Mouse (Mus musculus) CH12.LX (cell line): ENCODE results near the gene Nol4l. TPM values are rescaled to one million over a fixed set of nuclear protein-coding genes. Genes with fewer than 3 reads are reported as not detected.

ENCODE experiments used
- DNase-seq: peaks from one replicate; pipeline ENCODE4 v3.0.0-alpha.2; 2013; ENCODE audit errors: extremely low read depth
- H3K27ac ChIP-seq: 2 replicates; pipeline ENCODE4 v1.5.1; 2012; ENCODE audit warnings: low read depth, mild to moderate bottlenecking, control low read depth, moderate library complexity; ENCODE audit not compliant: insufficient read depth
- H3K27me3 ChIP-seq: replicated peaks from 2 replicates; pipeline ENCODE3; 2012; ENCODE audit warnings: inconsistent platforms
- H3K36me3 ChIP-seq, 2 experiments: replicated peaks in 1 of 2; 2 replicates each; pipeline versions ENCODE3 to v1.6.1; 2012; ENCODE audit warnings: inconsistent platforms in 1 of 2, low read length in 1 of 2, mild to moderate bottlenecking in 1 of 2, mixed read lengths in 1 of 2, moderate library complexity in 1 of 2; ENCODE audit not compliant: control insufficient read depth in 1 of 2, insufficient read depth in 1 of 2
- H3K4me1 ChIP-seq, 2 experiments: 2 replicates each; pipeline ENCODE4 v1.6.1; 2012; ENCODE audit warnings: inconsistent platforms in 1 of 2, moderate library complexity in 1 of 2; ENCODE audit not compliant: insufficient read depth in 2 of 2, control insufficient read depth in 1 of 2
- H3K4me2 ChIP-seq: 2 replicates; pipeline ENCODE4 v1.6.1; 2012; ENCODE audit warnings: low read depth, mild to moderate bottlenecking, control low read depth; ENCODE audit not compliant: poor library complexity, insufficient read depth, severe bottlenecking
- H3K4me3 ChIP-seq, 3 experiments: fragments of 150-350 bp in 1 of 3; sonication (generic) in 1 of 3; replicated peaks in 1 of 3; 2 replicates each; pipeline versions ENCODE3 to v1.5.1; 2011 to 2012; ENCODE audit warnings: low read depth in 2 of 3, low read length in 2 of 3, mild to moderate bottlenecking in 2 of 3, moderate library complexity in 2 of 3, control low read depth in 1 of 3, improper control_type of control experiment in 1 of 3, inconsistent platforms in 1 of 3, mixed read lengths in 1 of 3; ENCODE audit not compliant: poor library complexity in 1 of 3
- H3K79me2 ChIP-seq: replicated peaks from 2 replicates; pipeline ENCODE4 v1.6.1; 2012; ENCODE audit warnings: mild to moderate bottlenecking, moderate library complexity; ENCODE audit not compliant: control insufficient read depth, poor library complexity, insufficient read depth, severe bottlenecking; ENCODE audit errors: extremely low read depth
- H3K9ac ChIP-seq: 2 replicates; pipeline ENCODE4 v1.6.1; 2012; ENCODE audit warnings: low read depth, mild to moderate bottlenecking, control low read depth, moderate library complexity; ENCODE audit not compliant: insufficient read depth
- H3K9me3 ChIP-seq: replicated peaks from 2 replicates; pipeline ENCODE3; 2012; ENCODE audit warnings: low read length, inconsistent platforms, mixed read lengths
- BHLHE40 ChIP-seq: IDR thresholded peaks from 2 replicates; pipeline ENCODE4 v1.6.1; 2011; ENCODE audit warnings: mild to moderate bottlenecking, low read depth, low read length, improper control_type of control experiment
- CHD2 ChIP-seq: IDR thresholded peaks from 2 replicates; pipeline ENCODE4 v1.6.1; 2011; ENCODE audit warnings: low read length, improper control_type of control experiment
- E2F4 ChIP-seq: IDR thresholded peaks from 2 replicates; pipeline ENCODE4 v1.6.1; 2011; ENCODE audit warnings: low read depth, low read length, improper control_type of control experiment; ENCODE audit not compliant: insufficient replicate concordance
- ELF1 ChIP-seq: IDR thresholded peaks from 2 replicates; pipeline ENCODE4 v1.6.1; 2014; ENCODE audit warnings: low read depth, mild to moderate bottlenecking, inconsistent platforms, low read length, improper control_type of control experiment
- EP300 ChIP-seq: IDR thresholded peaks from 2 replicates; pipeline ENCODE4 v1.6.1; 2011; ENCODE audit warnings: low read length, improper control_type of control experiment
- GABPA ChIP-seq: IDR thresholded peaks from 2 replicates; pipeline ENCODE4 v1.6.1; 2012; ENCODE audit warnings: low read depth, low read length, improper control_type of control experiment, inconsistent platforms; ENCODE audit not compliant: insufficient replicate concordance
- HCFC1 ChIP-seq: IDR thresholded peaks from 2 replicates; pipeline ENCODE4 v1.6.1; 2012; ENCODE audit warnings: low read depth, mild to moderate bottlenecking, inconsistent platforms, low read length, improper control_type of control experiment
- IRF4 ChIP-seq: IDR thresholded peaks from 2 replicates; pipeline ENCODE4 v1.6.1; 2014; ENCODE audit warnings: low read depth, mild to moderate bottlenecking, inconsistent platforms, low read length, improper control_type of control experiment
- JUN ChIP-seq: IDR thresholded peaks from 2 replicates; pipeline ENCODE4 v1.6.1; 2011; ENCODE audit warnings: low read depth, mild to moderate bottlenecking, low read length, improper control_type of control experiment, moderate library complexity; ENCODE audit not compliant: insufficient read depth
- JUND ChIP-seq: conservative IDR thresholded peaks from 2 replicates; pipeline ENCODE4 v1.6.1; 2011; ENCODE audit warnings: low read depth, low read length, improper control_type of control experiment
- MEF2A ChIP-seq: IDR thresholded peaks from 2 replicates; pipeline ENCODE4 v1.6.1; 2014; ENCODE audit warnings: low read depth, mild to moderate bottlenecking, inconsistent platforms, low read length, improper control_type of control experiment, borderline replicate concordance
- NELFE ChIP-seq: IDR thresholded peaks from 2 replicates; pipeline ENCODE4 v1.6.1; 2011; ENCODE audit warnings: low read depth, low read length, improper control_type of control experiment
- POLR2A ChIP-seq: IDR thresholded peaks from 2 replicates; pipeline ENCODE4 v1.6.1; 2011; ENCODE audit warnings: low read depth, mild to moderate bottlenecking, improper control_type of control experiment, low read length
- RCOR1 ChIP-seq: conservative IDR thresholded peaks from 2 replicates; pipeline ENCODE4 v1.6.1; 2012; ENCODE audit warnings: low read depth, mild to moderate bottlenecking, inconsistent platforms, low read length, improper control_type of control experiment
- SMC3 ChIP-seq: IDR thresholded peaks from 2 replicates; pipeline ENCODE4 v1.6.1; 2011; ENCODE audit warnings: low read depth, low read length, improper control_type of control experiment
- TBP ChIP-seq: conservative IDR thresholded peaks from 2 replicates; pipeline ENCODE4 v1.6.1; 2011; ENCODE audit warnings: low read depth, low read length, improper control_type of control experiment
- TCF12 ChIP-seq: IDR thresholded peaks from 2 replicates; pipeline ENCODE4 v1.6.1; 2014; ENCODE audit warnings: low read depth, mild to moderate bottlenecking, inconsistent platforms, low read length, improper control_type of control experiment
- USF1 ChIP-seq: IDR thresholded peaks from 2 replicates; pipeline ENCODE4 v1.6.1; 2014; ENCODE audit warnings: low read depth, mild to moderate bottlenecking, inconsistent platforms, low read length, improper control_type of control experiment
- USF2 ChIP-seq: conservative IDR thresholded peaks from 2 replicates; pipeline ENCODE4 v1.6.1; 2011; ENCODE audit warnings: low read depth, low read length, improper control_type of control experiment
- ZKSCAN1 ChIP-seq: IDR thresholded peaks from 2 replicates; pipeline ENCODE4 v1.6.1; 2012; ENCODE audit warnings: low read depth, inconsistent platforms, low read length, improper control_type of control experiment, borderline replicate concordance
- ZMIZ1 ChIP-seq: IDR thresholded peaks from 2 replicates; pipeline ENCODE4 v1.6.1; 2012; ENCODE audit warnings: low read depth, mild to moderate bottlenecking, inconsistent platforms, low read length, improper control_type of control experiment
- dilution Hi-C: fragments of 300-500 bp; cut with MboI; formaldehyde crosslinking; loops from 2 replicates; pipeline ENCODE4 v1.14.3; 2020; ENCODE audit warnings: low sequenced_read_pairs; ENCODE audit not compliant: extremely low pct_unique_long_range_greater_than_20kb, extremely low pct_ligation_motif_present
- in situ Hi-C: fragments of 300-500 bp; cut with MboI; formaldehyde crosslinking; loops from 3 replicates; pipeline ENCODE4 v1.14.3; 2019; ENCODE audit warnings: low sequenced_read_pairs, low pct_ligation_motif_present, low pct_unique_long_range_greater_than_20kb, mixed read lengths
- polyA plus RNA-seq: library from polyadenylated mRNA; unstranded; fragments of >175 nt; gene quantifications from 2 replicates; pipeline ENCODE4 v1.2.1, GENCODE M21; 2012; ENCODE audit warnings: low read depth; ENCODE audit not compliant: insufficient read length
- total RNA-seq, 2 experiments: library from RNA; depleted of rRNA; stranded (reverse); fragments of 300-350 nt in 1 of 2; fragments of >200 nt in 1 of 2; gene quantifications; 2 replicates each; pipeline ENCODE4 v1.2.3; 2012 to 2014

Gene Nol4l
- total and polyA plus RNA-seq, 3 experiments, result 1.3 to 3.7 (median 3.5) TPM

DNA sequence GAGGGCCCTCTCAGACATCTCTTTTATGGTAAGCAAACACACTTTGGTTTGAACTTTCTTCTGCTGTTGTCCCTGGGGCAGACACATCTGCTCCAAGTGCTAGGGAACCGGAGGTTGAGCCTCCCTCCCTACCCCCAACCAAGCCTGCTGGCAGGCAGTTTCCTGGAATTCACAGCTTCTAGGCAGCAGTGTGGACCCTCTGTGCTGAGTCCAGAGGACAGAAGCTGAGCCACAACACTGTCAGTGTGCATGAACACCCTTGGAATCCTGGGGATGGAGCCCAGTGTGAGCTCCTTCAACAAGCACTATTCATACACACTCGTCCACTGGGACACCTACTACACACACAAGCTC is 92.5 kb downstream of the Nol4l start:
- peaks cover 3 to 25% of the 10 kb centered on the region in 2 experiments for H3K36me3 ChIP-seq
- no peak overlapping the region for H3K9ac ChIP-seq
- H3K27ac ChIP-seq, result no peak overlapping the region
- dilution Hi-C loops, result no loop called here
- no peaks in the 10 kb centered on the region for H3K27me3 ChIP-seq
- no peak for DNase-seq
- in situ Hi-C loops, result no loop called here
- H3K79me2 ChIP-seq, result no peaks in the 10 kb centered on the region
- H3K4me3 ChIP-seq, result no peak overlapping the region
- no peaks in the 10 kb centered on the region for H3K9me3 ChIP-seq
- H3K4me2 ChIP-seq, result no peak overlapping the region
- peaks cover 5 to 22% of the 10 kb centered on the region in 2 experiments; a peak in 2 of 4 replicates for H3K4me1 ChIP-seq
- TF ChIP-seq HCFC1, result no peak
- TF ChIP-seq ZKSCAN1, result no peak

DNA sequence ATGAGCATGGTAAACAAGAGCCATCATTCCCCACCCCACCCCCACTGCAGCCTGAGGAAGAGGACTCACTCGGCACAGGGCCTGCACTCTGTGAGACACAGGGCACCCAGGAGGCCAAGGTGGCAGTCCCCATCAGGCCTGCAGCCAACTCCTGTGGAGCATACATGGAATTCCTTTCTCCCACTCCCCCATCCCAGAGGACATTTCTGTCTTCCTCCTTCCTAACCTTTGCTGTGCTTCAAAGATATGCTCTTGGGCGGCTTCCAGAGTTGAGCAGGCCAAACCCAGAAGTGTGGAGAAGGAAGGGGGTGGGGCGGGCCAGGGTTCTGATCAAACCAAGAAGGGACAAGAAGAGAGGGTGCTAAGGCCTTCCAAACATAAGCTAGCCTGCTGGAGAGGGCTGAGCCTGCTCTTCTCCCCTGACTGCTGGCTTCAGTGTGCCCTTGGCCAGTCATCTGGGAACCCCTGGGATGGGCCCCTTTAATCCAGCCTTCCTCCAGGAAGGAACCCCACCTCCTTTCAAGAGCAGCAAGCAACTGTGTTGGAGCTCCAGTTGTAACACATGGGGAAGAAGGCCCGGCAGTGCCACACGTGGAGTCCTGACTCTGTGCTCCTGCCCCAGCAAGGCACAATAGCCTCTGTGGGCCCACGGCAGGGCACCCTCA is 93.0 kb downstream of the Nol4l start:
- H3K79me2 ChIP-seq, result no peaks in the 10 kb centered on the region
- no peak for TF ChIP-seq NELFE
- no peak for TF ChIP-seq BHLHE40
- no peak for TF ChIP-seq USF1
- no peak for TF ChIP-seq JUND
- TF ChIP-seq ZMIZ1, result no peak
- no peak for TF ChIP-seq IRF4
- no peak for TF ChIP-seq JUN
- no peak for TF ChIP-seq MEF2A
- TF ChIP-seq RCOR1, result no peak
- no peak for TF ChIP-seq USF2
- TF ChIP-seq GABPA, result no peak
- no peak for TF ChIP-seq POLR2A
- no peak for TF ChIP-seq E2F4
- no peak for TF ChIP-seq EP300
- no peak for TF ChIP-seq ELF1
- TF ChIP-seq TCF12, result no peak
- TF ChIP-seq CHD2, result no peak
- TF ChIP-seq SMC3, result no peak
- no peak for TF ChIP-seq TBP
- TF ChIP-seq, all 38 proteins: peak for 0
- Histone ChIP-seq H3K4me1 (peaks cover 5 to 22% of the 10 kb centered on the region in 2 experiments; a peak in 2 of 4 replicates), H3K36me3 (peaks cover 3 to 27% of the 10 kb centered on the region in 2 experiments), H3K9me3 (no peaks in the 10 kb centered on the region), H3K27me3 (no peaks in the 10 kb centered on the region), H3K27ac (no peak overlapping the region), H3K9ac (no peak overlapping the region), H3K4me3 (no peak overlapping the region), H3K4me2 (no peak overlapping the region)
- dilution Hi-C loops (no loop called here), in situ Hi-C loops (no loop called here)
- no peak for DNase-seq
